ENCODE assay signal across 21 mouse cellular contexts in the genomic region with DNA sequence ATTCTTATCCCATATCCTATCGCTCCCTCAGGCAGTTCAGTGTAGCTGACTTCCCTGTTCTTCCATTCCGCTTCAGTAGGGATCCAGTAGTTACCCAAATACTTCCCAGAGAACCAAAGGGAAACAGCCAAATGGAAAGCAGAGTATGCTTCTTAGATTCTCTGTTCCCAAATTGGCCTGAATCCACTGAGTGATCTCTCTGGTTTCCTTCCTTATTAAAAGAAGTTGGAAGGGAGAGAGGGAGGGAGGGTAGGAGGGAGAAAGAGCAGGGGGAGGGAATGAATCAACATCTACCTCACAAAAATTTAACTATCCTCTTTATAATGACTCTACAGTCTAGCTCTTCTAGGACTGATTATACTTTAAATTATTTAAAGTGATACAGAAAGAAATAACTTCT.
DNase-seq lines count a peak whose midpoint lies in the region; ATAC-seq and TF ChIP-seq lines count a peak whose summit lies in the region.
"Had no signal": no experiment of that assay in that cellular context is flagged by ENCODE, and none has a peak within 500 bp of the region (broad histone marks: within the 10 kb centered on the region; RNA-seq: fewer than 3 reads in every experiment).

No protein-coding gene starts in this region.

- peak overlapping the region; percentile 67; the same call in 1 of the 2 replicates for H3K27ac ChIP-seq in layer of hippocampus, adult 2 months
- H3K27ac ChIP-seq: forebrain, embryonic 12.5 days; hindbrain, embryonic 10.5 days; hindbrain, embryonic 15.5 days had no signal

- DNase-seq in frontal cortex, postnatal 36 days (ENCODE audit: low spot score in 2 of 2), result no peak
- no peak for DNase-seq in layer of hippocampus, adult 2 months (ENCODE audit: low spot score in 2 of 2)
- no peak for DNase-seq in layer of hippocampus, adult 18-20 months (ENCODE audit: low spot score in 2 of 2)
- DNase-seq in brain, adult 2 months (ENCODE audit: low read depth, low spot score), result peak; percentile 67
- DNase-seq in T-cell, adult 2 months (ENCODE audit: low spot score), result no peak
- DNase-seq: adrenal gland, adult 8-10 months; adrenal gland, postnatal 25 days; cerebellum, adult 18-20 months; cerebellum, adult 9-10 months; cerebellum, postnatal 14 days; gastrocnemius, postnatal 10 days; gastrocnemius, postnatal 36 days; heart, postnatal 36 days had no signal

- no peak for TF ChIP-seq CTCF in layer of hippocampus, adult 2 months (conservative IDR thresholded peaks at IDR 0.05)

- peak; percentile 19; the same call in 1 of the 2 replicates for ATAC-seq in frontal cortex, adult (ENCODE audit: low TSS enrichment)
- ATAC-seq: activated CD4-positive, CD25-positive, alpha-beta regulatory T cell, adult 4 months; CD4-positive, CD25-positive, alpha-beta regulatory T cell, adult 4 months; forebrain, embryonic 16.5 days; intestine, postnatal 0 days had no signal

- H3K4me3 ChIP-seq in layer of hippocampus, adult 2 months, result no peak overlapping the region
- H3K4me3 ChIP-seq: forebrain, embryonic 12.5 days; hindbrain, embryonic 10.5 days; hindbrain, embryonic 15.5 days had no signal
